Mouse (Mus musculus) frontal cortex, postnatal 36 days (tissue): ENCODE results near the gene Lypd6b.

Experiments used
- DNase-seq, 2 experiments: peaks; one replicate each; pipeline ENCODE4 v3.0.0; 2022; ENCODE audit warnings: low spot score in 2 of 2

The Lypd6b gene

GRCm38 (mm10) chr2:49942100-49942499 lies 154.6 kb downstream of the Lypd6b start:
- DNase-seq: no peak

DNA sequence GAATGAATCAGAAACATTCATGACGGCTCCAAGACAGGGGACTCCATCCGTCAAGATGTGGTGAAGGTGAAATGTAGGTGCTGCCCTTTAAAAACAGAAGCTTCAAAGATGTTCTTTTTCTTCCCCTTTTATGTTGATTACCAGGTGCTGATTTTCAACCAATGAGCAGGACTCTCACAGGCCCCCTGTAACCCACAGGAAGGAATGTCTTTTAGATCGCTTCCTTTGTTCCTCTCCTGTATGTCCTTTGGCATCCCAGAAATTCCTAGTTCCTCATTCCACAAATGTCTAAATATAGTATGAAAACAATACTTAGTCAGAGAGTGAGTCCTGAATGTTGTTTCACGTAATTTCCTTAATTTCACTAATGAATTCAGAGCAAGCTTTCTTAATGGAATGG lies 164.2 kb downstream of the Lypd6b start:
- DNase-seq: no peak

- DNase-seq: no peak
Observed at GRCm38 (mm10) chr2:49952632-49953293, 165.3 kb downstream of the Lypd6b start.

GRCm38 (mm10) chr2:49957449-49957848 lies 170.0 kb downstream of the Lypd6b start:
- no peak for DNase-seq

DNA sequence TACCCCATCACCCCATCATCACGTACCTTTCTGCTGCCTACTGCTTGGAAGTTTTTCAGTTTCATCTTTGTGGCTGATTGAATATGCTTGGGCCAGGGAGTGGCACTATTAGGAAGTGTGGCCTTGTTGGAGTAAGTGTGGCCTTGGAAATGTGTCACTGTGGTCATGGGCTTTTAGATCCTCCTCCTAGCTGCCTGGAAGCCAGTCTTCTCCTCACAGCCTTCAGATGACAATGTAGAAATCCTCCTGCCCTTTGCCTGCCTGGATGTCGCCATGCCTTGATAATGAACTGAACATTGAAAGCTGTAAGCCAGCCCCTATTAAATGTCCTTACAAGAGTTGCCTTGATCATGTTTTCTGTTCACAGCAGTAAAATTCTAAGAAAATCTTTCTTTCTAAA lies 174.5 kb downstream of the Lypd6b start:
- DNase-seq: no peak

DNA sequence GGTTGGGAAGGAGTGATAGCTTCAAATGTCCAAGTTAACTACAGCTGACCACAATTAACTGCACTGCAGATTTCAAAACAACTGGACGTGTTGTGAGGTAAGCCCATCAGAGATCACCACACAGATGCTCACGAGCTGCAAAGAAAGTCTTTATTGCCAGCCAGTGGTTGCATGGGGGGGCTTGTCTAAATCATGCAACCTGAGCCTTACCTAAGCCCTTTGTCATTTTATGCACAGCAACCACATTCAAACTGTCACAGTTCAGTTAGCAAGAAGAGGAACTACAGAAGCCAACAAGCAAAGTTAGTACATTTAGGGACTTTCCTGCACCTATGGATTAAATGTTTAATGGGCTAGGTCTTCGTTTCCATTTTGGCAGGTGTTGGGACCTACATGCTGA lies 177.4 kb downstream of the Lypd6b start:
- no peak for DNase-seq

DNA sequence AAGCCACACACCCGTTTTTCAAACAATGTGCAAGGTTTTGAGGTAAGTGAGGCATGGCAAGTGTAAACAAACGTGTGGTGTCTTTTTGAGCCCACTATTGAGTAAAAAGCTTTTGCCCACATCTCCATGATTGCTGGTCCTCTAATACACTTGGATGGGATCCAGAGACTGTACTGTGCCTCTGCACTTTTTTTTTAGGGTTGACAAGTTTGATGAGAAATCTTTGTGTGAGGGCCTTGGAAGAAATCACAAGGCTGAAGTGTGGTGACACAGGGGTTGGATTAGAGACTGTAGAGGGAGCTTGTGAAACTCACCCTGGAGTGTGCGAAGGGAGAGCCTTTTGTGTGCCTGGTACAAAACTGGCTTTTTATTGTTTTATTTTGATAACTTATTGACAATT lies 180.3 kb downstream of the Lypd6b start:
- no peak for DNase-seq

GRCm38 (mm10) chr2:49970990-49971389 lies 183.5 kb downstream of the Lypd6b start:
- no peak for DNase-seq

DNA sequence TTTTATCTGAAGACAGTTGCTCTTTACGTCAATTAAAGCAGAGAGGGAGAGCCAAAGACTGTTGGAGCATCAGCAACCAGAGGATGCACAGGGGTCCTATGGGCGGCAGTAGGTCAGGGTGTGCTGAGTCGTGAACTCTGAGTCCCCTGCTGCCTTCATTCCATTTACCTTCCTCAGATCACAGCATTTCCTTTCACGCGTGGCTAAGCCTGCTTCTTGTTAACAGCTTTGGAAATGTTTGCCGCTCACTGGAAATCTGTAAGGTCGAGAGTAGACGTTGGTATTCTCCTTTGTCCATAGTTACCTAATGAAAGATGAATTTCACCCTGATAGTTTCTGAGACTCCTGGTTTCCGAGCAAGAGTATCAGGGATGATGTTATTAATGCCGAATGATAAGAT lies 191.1 kb downstream of the Lypd6b start:
- DNase-seq: no peak

GRCm38 (mm10) chr2:49979991-49980390 lies 192.5 kb downstream of the Lypd6b start:
- no peak for DNase-seq

DNA sequence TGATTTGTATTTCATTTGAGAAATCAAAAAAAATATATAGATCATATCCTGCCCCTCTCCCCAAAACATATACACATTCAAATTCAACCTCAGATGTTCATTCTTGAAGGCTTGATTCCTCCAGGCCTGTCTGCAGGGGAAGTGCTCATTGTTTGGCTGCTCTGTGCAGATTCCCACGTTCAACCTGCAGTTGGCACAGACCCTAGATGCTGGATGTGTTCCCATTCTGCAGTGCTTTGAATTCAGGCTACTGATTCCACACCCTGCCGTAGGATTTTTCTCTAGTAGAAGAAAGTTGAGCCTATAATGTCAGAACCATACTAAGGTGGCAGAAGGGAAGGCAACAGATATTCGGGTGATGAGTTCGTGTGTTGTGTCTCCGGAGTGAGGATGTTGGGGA lies 195.5 kb downstream of the Lypd6b start:
- DNase-seq: peak; percentile 31 to 33

DNA sequence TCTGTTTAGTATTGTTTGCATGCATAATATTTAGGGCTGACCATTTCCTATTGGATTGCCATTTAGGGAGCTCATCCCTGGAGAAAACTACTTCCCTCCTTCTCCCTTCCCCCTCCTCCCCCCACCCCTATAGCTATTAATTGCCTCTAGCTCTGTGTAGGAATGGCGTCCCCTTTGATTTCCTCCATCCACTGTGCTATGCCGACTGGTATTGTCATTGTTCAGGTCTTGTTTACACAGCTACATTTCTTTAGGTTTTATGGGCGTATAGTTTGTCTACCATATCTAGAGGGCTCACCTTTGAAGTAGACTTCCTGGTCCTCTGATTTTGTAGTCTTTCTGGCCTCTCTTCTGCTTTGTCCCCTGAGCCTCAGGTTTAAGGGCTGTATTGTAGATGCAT lies 197.3 kb downstream of the Lypd6b start:
- no peak for DNase-seq

DNA sequence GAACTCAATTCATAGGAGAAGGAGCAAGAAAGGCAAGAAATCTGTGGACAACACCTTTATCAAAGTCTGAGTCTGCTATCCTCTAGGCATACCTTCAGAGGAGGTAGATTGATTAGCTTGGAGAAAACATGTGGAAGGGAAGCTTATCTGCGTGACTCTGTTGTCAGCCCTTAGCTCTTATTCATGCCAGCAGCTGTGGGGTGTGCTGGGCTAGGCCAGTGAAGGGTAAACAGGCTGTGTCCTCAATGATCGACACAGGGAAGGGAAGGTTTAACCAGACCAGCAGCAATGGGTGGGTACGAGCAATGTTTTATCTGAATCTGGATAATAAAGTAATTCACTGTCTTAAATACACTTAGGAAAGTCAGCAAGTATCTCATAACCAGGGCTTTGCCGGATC lies 208.4 kb downstream of the Lypd6b start:
- DNase-seq: no peak

- DNase-seq: no peak
Observed at GRCm38 (mm10) chr2:49997216-49997615, 209.7 kb downstream of the Lypd6b start.
